Mouse (Mus musculus): ENCODE data around the gene Mup3.

- TF ChIP-seq CTCF (IDR thresholded peaks at IDR 0.05) = no peak
- TF ChIP-seq EP300 (IDR thresholded peaks at IDR 0.05) = no peak
Observed at GRCm38 (mm10) chr4:62087953-62088352, 811 bp upstream of the Mup3 start.

All from lung, postnatal 0 days (tissue).